Mouse (Mus musculus) spleen, adult 2 months (tissue): ENCODE results near the gene Clcn1.

Source experiments
- CTCF ChIP-seq: fragments of 200-500 bp; IDR thresholded peaks from 2 replicates; pipeline ENCODE4 v1.5.1; 2011; ENCODE audit warnings: mild to moderate bottlenecking, inconsistent platforms; ENCODE audit not compliant: insufficient read depth, insufficient read length, insufficient replicate concordance; ENCODE audit errors: extremely low read depth
- POLR2A ChIP-seq: fragments of 200-500 bp; IDR thresholded peaks from 2 replicates; pipeline ENCODE4 v1.6.1; 2011; ENCODE audit warnings: low read depth, low read length, inconsistent platforms

DNA sequence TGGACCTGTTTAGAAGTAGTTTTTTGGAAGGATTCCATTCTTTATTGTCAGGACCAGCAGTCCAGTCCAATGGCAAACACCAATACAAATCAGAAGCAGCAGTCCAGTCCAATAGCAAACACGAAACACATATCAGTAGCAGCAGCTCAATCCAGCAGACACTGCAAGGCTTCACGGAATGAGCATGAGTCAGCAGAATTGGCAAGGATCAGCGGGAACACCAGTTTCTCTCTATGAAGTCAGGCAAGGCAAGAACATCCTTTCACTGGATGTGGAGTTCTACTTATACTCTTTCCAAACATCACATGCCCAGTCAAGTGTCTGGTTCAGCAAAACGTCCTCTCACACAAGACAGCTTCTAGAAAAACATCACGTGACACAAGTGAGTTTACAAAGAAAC is 53.5 kb downstream of the Clcn1 start:
- TF ChIP-seq CTCF (no peak), POLR2A (no peak)
